Mouse (Mus musculus): ENCODE measurements at regions not wholly inside any gene's neighbourhood (a gene's known extent, or its start where the extent isn't known, plus 50 kb on each side); places are given as distances from the start of the nearest gene placed in this dataset.
"Not testable (repeated sequence)": the region's sequence is repeated elsewhere in the genome, so short reads cannot be mapped to it uniquely, and the experiment has no call there.

DNA sequence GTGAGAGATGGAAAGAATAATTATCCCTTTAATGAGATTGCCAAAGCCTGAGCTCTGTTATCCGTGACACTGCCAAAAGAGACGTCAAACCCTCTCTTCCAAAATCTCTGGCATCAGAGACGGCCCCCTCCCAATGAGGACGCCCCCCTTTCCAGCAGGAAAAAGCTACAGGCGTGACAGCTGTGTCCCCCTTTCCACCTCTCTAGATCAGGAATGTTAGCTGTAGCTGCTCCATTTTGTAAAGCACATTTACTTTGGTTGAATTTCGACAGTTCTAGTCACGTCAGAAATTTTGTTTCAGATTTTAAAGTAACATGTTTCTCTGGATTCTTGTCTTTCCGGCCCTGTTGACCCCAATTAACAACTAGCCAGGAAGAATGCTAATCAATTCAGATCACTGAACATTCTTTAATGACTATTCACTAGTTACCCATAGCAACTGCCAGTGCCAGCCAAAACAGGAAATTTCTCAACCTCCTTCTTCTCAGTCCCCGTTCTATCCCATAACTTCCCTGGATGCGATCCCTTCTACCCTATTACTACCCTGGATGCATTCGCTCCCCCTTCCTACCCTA is 261.1 kb downstream of the Dad1 start:
- DNase-seq (ENCODE audit: low spot score), result no peak

DNA sequence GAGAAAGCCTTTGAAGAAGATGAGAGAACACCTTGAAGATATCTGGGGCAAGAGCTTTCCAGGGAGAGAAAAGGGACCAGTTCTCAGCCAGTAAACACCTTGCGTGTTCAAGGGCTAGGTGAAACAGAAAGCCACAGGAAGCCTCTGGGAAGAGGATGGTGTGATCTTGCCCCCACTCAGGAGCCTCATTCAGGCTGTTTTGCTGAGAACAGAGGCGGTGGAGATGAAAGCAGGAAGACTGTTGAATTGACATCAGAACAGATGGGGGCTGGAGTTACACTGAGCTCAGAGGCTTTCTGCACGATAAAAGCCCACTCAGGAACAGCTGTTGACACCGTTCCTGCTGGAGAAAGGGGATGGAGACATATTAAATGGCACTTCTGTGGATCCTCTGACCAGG is 262.5 kb downstream of the Dad1 start:
- no peak for DNase-seq (ENCODE audit: low spot score)

- DNase-seq (ENCODE audit: low spot score), result no peak
Observed at GRCm38 (mm10) chr14:53980771-53981170, 273.1 kb downstream of the Dad1 start.

DNA sequence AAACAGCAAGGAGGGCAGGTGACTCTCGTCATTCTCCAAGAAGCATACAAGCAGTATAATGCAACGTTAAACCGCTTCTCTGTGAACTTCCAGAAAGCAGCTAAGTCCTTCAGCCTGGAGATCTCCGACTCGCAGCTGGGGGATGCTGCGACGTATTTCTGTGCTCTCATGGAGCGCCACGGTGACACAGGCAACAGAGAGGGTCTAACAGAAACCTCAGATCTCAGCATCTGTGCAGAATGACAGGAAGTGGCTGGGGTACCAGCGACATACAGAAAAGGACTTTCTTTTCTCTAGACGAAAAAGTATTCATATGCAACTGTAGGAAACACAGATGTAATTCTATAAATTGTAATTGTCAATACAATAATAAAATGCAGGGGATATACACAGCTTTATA is 292.5 kb downstream of the Dad1 start:
- not testable (repeated sequence) for DNase-seq (ENCODE audit: low spot score)

- no peak for DNase-seq (ENCODE audit: low spot score)
Observed at GRCm38 (mm10) chr14:53960779-53961178, 293.1 kb downstream of the Dad1 start.

- DNase-seq (ENCODE audit: low spot score), result peak; percentile 75
Observed at GRCm38 (mm10) chr14:53935791-53936231, 318.1 kb downstream of the Dad1 start.

DNA sequence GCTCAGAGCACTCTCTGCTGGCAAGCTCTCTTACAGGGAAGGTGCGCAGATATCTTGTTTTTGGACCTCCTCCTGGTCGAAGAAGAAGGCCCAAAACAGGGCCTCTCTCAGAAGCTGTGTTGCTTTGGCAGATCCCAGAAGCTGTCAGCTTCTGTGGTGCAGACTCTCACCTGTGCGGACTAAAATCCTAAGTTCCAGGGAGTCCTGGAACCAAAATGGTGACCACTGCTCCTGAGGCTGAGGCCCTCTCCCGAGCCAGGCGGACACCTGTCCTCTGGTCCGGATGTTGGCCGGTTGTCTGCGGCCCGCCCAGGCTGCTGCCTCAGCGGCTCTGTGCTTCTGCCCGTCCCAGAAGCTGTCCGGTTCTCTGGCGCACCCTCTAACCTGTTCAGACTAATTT is 318.6 kb downstream of the Dad1 start:
- DNase-seq (ENCODE audit: low spot score), result peak; percentile 58

GRCm38 (mm10) chr14:53910871-53911270 is 343.0 kb downstream of the Dad1 start:
- DNase-seq (ENCODE audit: low spot score), result no peak

DNA sequence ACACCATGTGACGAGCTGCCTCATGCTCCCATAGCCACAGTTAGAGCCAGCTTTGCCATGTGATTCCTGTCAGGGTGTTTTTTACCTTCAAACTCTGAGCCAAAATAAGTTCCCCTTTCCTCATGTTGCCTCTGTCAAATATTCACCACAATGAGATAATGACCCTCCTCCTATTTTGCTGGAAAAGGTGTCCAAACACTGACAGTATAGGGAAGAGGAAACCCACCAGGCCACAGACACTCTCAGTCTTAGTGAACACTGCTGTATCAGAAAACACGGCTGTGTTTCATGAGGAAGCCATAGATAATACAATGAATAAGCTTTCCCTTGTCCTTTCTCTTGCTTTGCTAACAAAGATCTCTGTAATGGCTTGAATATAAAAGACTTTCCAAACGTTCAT is 349.3 kb downstream of the Dad1 start:
- DNase-seq (ENCODE audit: low spot score), result no peak

GRCm38 (mm10) chr14:53901103-53901502 is 352.8 kb downstream of the Dad1 start:
- DNase-seq (ENCODE audit: low spot score), result no peak

GRCm38 (mm10) chr14:53881304-53881703 is 372.6 kb downstream of the Dad1 start:
- peak; percentile 2 for DNase-seq (ENCODE audit: low spot score)

- no peak for DNase-seq (ENCODE audit: low spot score)
Observed at GRCm38 (mm10) chr14:53876581-53876980, 377.3 kb downstream of the Dad1 start.

DNA sequence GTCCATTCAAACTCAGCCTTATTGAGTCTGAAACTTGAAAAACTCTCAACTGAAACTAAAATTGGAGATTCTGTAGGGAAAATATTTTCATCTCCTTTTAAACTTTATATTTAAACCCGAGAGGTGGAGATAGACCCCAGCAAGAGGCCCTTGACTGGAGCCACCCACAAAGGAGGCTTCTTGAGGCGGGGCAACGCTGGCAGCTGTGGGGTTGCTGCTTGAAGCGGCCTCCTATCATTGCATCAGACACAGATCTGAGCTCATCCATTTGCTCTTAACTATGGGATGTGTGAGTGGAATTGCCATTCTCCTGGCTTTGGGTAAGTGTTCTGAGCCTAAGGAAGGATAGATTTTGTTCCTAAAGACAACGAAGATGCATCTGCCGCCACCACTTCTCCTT is 378.2 kb downstream of the Dad1 start:
- DNase-seq (ENCODE audit: low spot score), result no peak

- no peak for DNase-seq (ENCODE audit: low spot score)
Observed at GRCm38 (mm10) chr14:53847049-53847448, 406.9 kb downstream of the Dad1 start.

GRCm38 (mm10) chr14:53845646-53846045 is 408.3 kb downstream of the Dad1 start:
- no peak for DNase-seq (ENCODE audit: low spot score)

- DNase-seq (ENCODE audit: low spot score), result no peak
Observed at GRCm38 (mm10) chr14:53832553-53832952, 421.4 kb downstream of the Dad1 start.

GRCm38 (mm10) chr14:53831651-53832050 is 422.3 kb downstream of the Dad1 start:
- DNase-seq (ENCODE audit: low spot score), result no peak

- DNase-seq (ENCODE audit: low spot score), result no peak
Observed at GRCm38 (mm10) chr14:53830717-53831116, 423.2 kb downstream of the Dad1 start.

DNA sequence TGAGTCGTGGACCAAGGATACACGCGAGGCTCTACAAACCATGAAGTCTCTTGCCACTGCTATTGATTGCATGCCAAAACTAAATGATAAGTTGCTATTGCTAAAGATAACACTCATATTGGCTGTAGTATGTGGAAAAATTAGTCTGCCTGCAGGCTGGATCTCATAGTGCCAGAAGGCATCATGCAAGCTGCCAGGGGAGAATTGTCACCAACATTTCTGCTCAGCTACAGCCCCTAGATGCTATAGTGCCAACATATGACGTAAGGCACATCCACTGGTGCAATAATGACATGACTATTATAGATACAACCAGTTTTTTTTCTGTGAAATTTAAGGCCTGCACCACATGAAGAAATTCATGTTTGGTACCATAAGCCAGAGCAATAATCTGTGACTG is 427.1 kb downstream of the Dad1 start:
- no peak for DNase-seq (ENCODE audit: low spot score)

GRCm38 (mm10) chr14:53806231-53806630 is 447.7 kb downstream of the Dad1 start:
- DNase-seq (ENCODE audit: low spot score), result peak; percentile 55

DNA sequence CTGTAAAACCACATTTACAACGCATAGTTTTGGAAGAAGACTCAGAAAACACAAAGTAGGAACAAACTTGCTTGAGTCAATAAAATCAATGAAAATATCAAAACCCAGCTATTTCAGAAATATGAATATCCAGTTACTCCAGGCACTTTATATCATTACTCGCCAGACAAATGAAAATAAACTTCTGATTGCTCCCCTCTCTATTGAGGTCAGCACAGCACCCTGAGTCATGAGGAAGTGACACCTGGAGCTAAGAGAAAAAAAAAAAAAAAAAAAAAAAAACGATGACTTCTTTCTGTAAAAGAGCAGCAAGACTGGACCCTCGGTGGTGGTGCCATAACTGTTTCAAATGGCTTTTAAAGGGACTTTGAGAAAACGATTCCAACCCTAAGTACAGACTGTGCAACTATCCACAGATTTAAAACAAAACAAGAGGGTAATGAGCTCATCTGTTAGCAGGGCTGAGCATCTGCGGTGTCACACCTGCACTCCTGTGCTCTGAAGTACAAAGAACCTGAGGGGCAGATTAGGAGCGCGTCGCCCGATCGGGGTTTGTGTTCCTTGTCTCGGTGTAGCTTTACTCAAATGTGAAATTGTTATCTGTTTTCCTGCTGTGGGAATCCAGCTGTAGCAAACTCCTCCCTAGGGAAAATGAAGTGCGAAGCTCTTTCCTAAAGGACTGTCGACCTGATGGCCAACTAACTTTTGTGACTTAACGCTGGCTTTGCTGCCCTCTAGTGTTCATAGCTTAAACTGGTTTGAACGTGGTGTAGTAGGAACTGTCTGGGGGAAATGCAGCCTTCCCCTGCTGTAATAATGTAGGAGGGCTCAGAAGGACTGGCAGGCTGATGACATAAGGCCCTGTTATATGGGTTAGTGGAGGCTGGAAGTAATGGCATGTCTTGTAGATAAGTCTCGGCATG is 449.9 kb downstream of the Dad1 start:
- peak; percentile 37 for DNase-seq (ENCODE audit: low spot score)

- no peak for DNase-seq (ENCODE audit: low spot score)
Observed at GRCm38 (mm10) chr14:53802547-53802946, 451.4 kb downstream of the Dad1 start.

GRCm38 (mm10) chr14:53800508-53801136 is 453.3 kb downstream of the Dad1 start:
- no peak for DNase-seq (ENCODE audit: low spot score)

Data from ovary, postnatal 14 days (tissue).